Mouse (Mus musculus): Measurements from ENCODE around the gene Dus2. TPM values are rescaled to one million over a fixed set of nuclear protein-coding genes. Genes with fewer than 3 reads are reported as not detected.

The Dus2 gene
- total and polyA plus RNA-seq, 3 experiments, result 20.7 to 27.2 (median 23.2) TPM

- Histone ChIP-seq H3K4me1 (ENCODE audit: control insufficient read depth in 1 of 2, insufficient read depth in 2 of 2) (peaks cover 15 to 38% of the 10 kb centered on the region in 2 experiments), H3K9ac (ENCODE audit: insufficient read depth, low read depth) (peak overlapping the region; percentile 79), H3K4me2 (ENCODE audit: insufficient read depth, low read depth, poor library complexity, severe bottlenecking) (peak overlapping the region; percentile 67), H3K4me3 (replicated peaks in 1 of 3; ENCODE audit: low read depth in 2 of 3, low read length in 2 of 3, poor library complexity in 1 of 3) (peak overlapping the region; percentile 59 to 89 (median 84)), H3K36me3 (replicated peaks in 1 of 2; ENCODE audit: control insufficient read depth in 1 of 2, insufficient read depth in 1 of 2, low read length in 1 of 2) (peaks cover 0 to 15% of the 10 kb centered on the region in 2 experiments), H3K79me2 (replicated peaks; ENCODE audit: control insufficient read depth, extremely low read depth, insufficient read depth, poor library complexity, severe bottlenecking) (peaks cover 77% of the 10 kb centered on the region), H3K27me3 (replicated peaks) (no peaks in the 10 kb centered on the region), H3K9me3 (replicated peaks; ENCODE audit: low read length) (no peaks in the 10 kb centered on the region), H3K27ac (ENCODE audit: insufficient read depth, low read depth) (no peak overlapping the region)
- in situ Hi-C loops (cut with MboI; ENCODE audit: low pct_ligation_motif_present, low pct_unique_long_range_greater_than_20kb, low sequenced_read_pairs), result no loop called here
- no peak for DNase-seq (ENCODE audit: extremely low read depth)
- dilution Hi-C loops (cut with MboI; ENCODE audit: extremely low pct_ligation_motif_present, extremely low pct_unique_long_range_greater_than_20kb, low sequenced_read_pairs), result no loop called here
- no peak; the same call in 1 of the 2 replicates for TF ChIP-seq MXI1 (IDR thresholded peaks at IDR 0.05; ENCODE audit: low read depth, low read length)
- no peak for TF ChIP-seq KAT2A (IDR thresholded peaks at IDR 0.05; ENCODE audit: insufficient replicate concordance, low read length)
- TF ChIP-seq SIN3A (IDR thresholded peaks at IDR 0.05; ENCODE audit: low read length), result peak; percentile 11; the same call in 1 of the 2 replicates
- TF ChIP-seq MAZ (IDR thresholded peaks at IDR 0.05; ENCODE audit: low read depth, low read length), result no peak
- no peak for TF ChIP-seq E2F4 (IDR thresholded peaks at IDR 0.05; ENCODE audit: insufficient replicate concordance, low read depth, low read length)
These were observed 70.5 kb downstream of the Dus2 start for GRCm38 (mm10) chr8:106061686-106062085.

GRCm38 (mm10) chr8:106063046-106063445 is 71.9 kb downstream of the Dus2 start:
- H3K9ac ChIP-seq (ENCODE audit: insufficient read depth, low read depth), result peak overlapping the region; percentile 79; the same call in 1 of the 2 replicates
- H3K27ac ChIP-seq (ENCODE audit: insufficient read depth, low read depth), result peak overlapping the region; percentile 64
- TF ChIP-seq TCF12 (IDR thresholded peaks at IDR 0.05; ENCODE audit: low read depth, low read length) (no peak), ZKSCAN1 (IDR thresholded peaks at IDR 0.05; ENCODE audit: borderline replicate concordance, low read depth, low read length) (no peak), MAX (IDR thresholded peaks at IDR 0.05; ENCODE audit: low read length) (peak; percentile 46; the same call in 1 of the 2 replicates), EP300 (IDR thresholded peaks at IDR 0.05; ENCODE audit: low read length) (peak; percentile 37; the same call in 1 of the 2 replicates), NRF1 (IDR thresholded peaks at IDR 0.05; ENCODE audit: low read depth, low read length) (peak; percentile 75), KAT2A (IDR thresholded peaks at IDR 0.05; ENCODE audit: insufficient replicate concordance, low read length) (no peak), POLR2AphosphoS2 (IDR thresholded peaks at IDR 0.05; ENCODE audit: low read depth, low read length) (no peak), CHD1 (IDR thresholded peaks at IDR 0.05; ENCODE audit: low read depth, low read length) (peak; percentile 70; the same call in 1 of the 2 replicates), JUND (conservative IDR thresholded peaks at IDR 0.05; ENCODE audit: low read depth, low read length) (no peak), POLR2A (IDR thresholded peaks at IDR 0.05; ENCODE audit: low read depth, low read length) (peak; percentile 36; the same call in 1 of the 2 replicates), BHLHE40 (IDR thresholded peaks at IDR 0.05; ENCODE audit: low read depth, low read length) (peak; percentile 29; the same call in 1 of the 2 replicates), MAZ (IDR thresholded peaks at IDR 0.05; ENCODE audit: low read depth, low read length) (no peak), MEF2A (IDR thresholded peaks at IDR 0.05; ENCODE audit: borderline replicate concordance, low read depth, low read length) (0 out of 2 replicates have a peak, but pooled peaks have one; percentile 15), SIN3A (IDR thresholded peaks at IDR 0.05; ENCODE audit: low read length) (peak; percentile 63; the same call in 1 of the 2 replicates), ELF1 (IDR thresholded peaks at IDR 0.05; ENCODE audit: low read depth, low read length) (peak; percentile 63), HCFC1 (IDR thresholded peaks at IDR 0.05; ENCODE audit: low read depth, low read length) (peak; percentile 34; the same call in 1 of the 2 replicates), MXI1 (IDR thresholded peaks at IDR 0.05; ENCODE audit: low read depth, low read length) (0 out of 2 replicates have a peak, but pooled peaks have one; percentile 44), MYC (IDR thresholded peaks at IDR 0.05; ENCODE audit: low read depth, low read length) (0 out of 2 replicates have a peak, but pooled peaks have one; percentile 47)
- no peaks in the 10 kb centered on the region for H3K27me3 ChIP-seq (replicated peaks)
- dilution Hi-C loops (cut with MboI; ENCODE audit: extremely low pct_ligation_motif_present, extremely low pct_unique_long_range_greater_than_20kb, low sequenced_read_pairs), result no loop called here
- peak overlapping the region; percentile 35 to 89 (median 84) for H3K4me3 ChIP-seq (replicated peaks in 1 of 3; ENCODE audit: low read depth in 2 of 3, low read length in 2 of 3, poor library complexity in 1 of 3)
- peaks cover 0 to 23% of the 10 kb centered on the region in 2 experiments for H3K36me3 ChIP-seq (replicated peaks in 1 of 2; ENCODE audit: control insufficient read depth in 1 of 2, insufficient read depth in 1 of 2, low read length in 1 of 2)
- in situ Hi-C loops (cut with MboI; ENCODE audit: low pct_ligation_motif_present, low pct_unique_long_range_greater_than_20kb, low sequenced_read_pairs), result no loop called here
- peaks cover 81% of the 10 kb centered on the region for H3K79me2 ChIP-seq (replicated peaks; ENCODE audit: control insufficient read depth, extremely low read depth, insufficient read depth, poor library complexity, severe bottlenecking)
- DNase-seq (ENCODE audit: extremely low read depth), result no peak
- peak overlapping the region; percentile 67 for H3K4me2 ChIP-seq (ENCODE audit: insufficient read depth, low read depth, poor library complexity, severe bottlenecking)
- H3K4me1 ChIP-seq (ENCODE audit: control insufficient read depth in 1 of 2, insufficient read depth in 2 of 2), result peaks cover 6 to 32% of the 10 kb centered on the region in 2 experiments; a peak in 3 of 4 replicates
- no peaks in the 10 kb centered on the region for H3K9me3 ChIP-seq (replicated peaks; ENCODE audit: low read length)

Data from CH12.LX (cell line).